Mouse (Mus musculus) neural tube, embryonic 15.5 days (tissue): ENCODE results near the gene Akr1d1. TPM values are rescaled to one million over a fixed set of nuclear protein-coding genes. Genes with fewer than 3 reads are reported as not detected.

Experiments
- ATAC-seq: fragments of 200-750 bp; cut with Nextera tagmentation; 2 replicates; pipeline ENCODE4 v1.8.0; 2017; ENCODE audit warnings: mild to moderate bottlenecking, moderate TSS enrichment, moderate library complexity; ENCODE audit not compliant: low FRiP score
- H3K27ac ChIP-seq: fragments of 300-500 bp; sonication (generic); replicated peaks from 2 replicates; pipeline ENCODE4 v1.5.1; 2015; ENCODE audit warnings: mild to moderate bottlenecking, inconsistent platforms
- H3K27me3 ChIP-seq: fragments of 300-500 bp; sonication (generic); replicated peaks from 2 replicates; pipeline ENCODE4 v1.6.1; 2015; ENCODE audit warnings: inconsistent platforms
- H3K36me3 ChIP-seq: fragments of 300-500 bp; sonication (generic); 2 replicates; pipeline ENCODE4 v1.6.1; 2015; ENCODE audit warnings: inconsistent platforms
- H3K4me1 ChIP-seq: fragments of 300-500 bp; sonication (generic); 2 replicates; pipeline ENCODE4 v1.6.1; 2015; ENCODE audit warnings: inconsistent platforms
- H3K4me2 ChIP-seq: fragments of 300-500 bp; sonication (generic); 2 replicates; pipeline ENCODE4 v1.6.1; 2015; ENCODE audit warnings: inconsistent platforms, mild to moderate bottlenecking, moderate library complexity
- H3K4me3 ChIP-seq: fragments of 300-500 bp; sonication (generic); replicated peaks from 2 replicates; pipeline ENCODE4 v1.5.1; 2015; ENCODE audit warnings: mild to moderate bottlenecking, inconsistent platforms
- H3K9ac ChIP-seq: fragments of 300-500 bp; sonication (generic); replicated peaks from 2 replicates; pipeline ENCODE4 v1.6.1; 2015; ENCODE audit warnings: mild to moderate bottlenecking, inconsistent platforms
- H3K9me3 ChIP-seq: fragments of 300-500 bp; sonication (generic); replicated peaks from 2 replicates; pipeline ENCODE4 v1.6.1; 2016; ENCODE audit warnings: inconsistent platforms
- WGBS: fragments of 180-500 bp; shearing (Covaris S2); methylation state at CpG from one replicate; pipeline ENCODE4 v1.1.7; 2015; ENCODE audit warnings: mixed read lengths; 5-methylcytosine and 5-hydroxymethylcytosine counted together
- polyA plus RNA-seq: library from polyadenylated mRNA; unstranded; fragments of >200 nt; fragmentation: Nextera tagmentation; extraction: Ambion mirVana; gene quantifications from 2 replicates; pipeline ENCODE4 v1.2.1, GENCODE M21; 2015

The Akr1d1 gene
- 0.13 TPM in 1 of 2 replicates, not detected in the other for polyA plus RNA-seq

DNA sequence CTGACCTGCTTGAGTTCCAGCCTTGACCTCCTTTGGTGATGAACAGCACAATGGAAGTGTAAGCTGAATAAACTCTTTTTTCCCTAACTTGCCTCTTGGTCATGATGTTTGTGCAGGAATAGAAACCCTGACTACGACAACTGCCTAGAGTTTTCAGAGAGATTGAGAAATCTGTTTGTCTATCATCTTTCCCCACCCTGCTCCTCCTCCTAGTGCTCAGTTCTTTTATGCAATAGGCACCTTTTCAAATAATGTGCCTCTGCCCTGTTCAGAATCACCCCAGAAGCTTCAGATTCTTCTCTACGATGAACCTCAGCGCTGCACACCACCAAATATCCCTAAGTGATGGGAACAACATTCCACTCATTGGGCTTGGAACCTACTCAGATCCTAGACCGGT is at the start of gene Akr1d1:
Akr1d1 (plus strand) TSS at position 234 of the 400 bp plus-strand sequence.
- H3K9me3 ChIP-seq, result no peaks in the 10 kb centered on the region
- H3K27me3 ChIP-seq, result no peaks in the 10 kb centered on the region
- H3K4me2 ChIP-seq, result no peak within 1 kb of the TSS
- H3K4me3 ChIP-seq, result no peak within 1 kb of the TSS
- H3K36me3 ChIP-seq, result no peaks in the 10 kb centered on the region
- H3K9ac ChIP-seq, result no peak within 1 kb of the TSS
- ATAC-seq, result no peak
- H3K4me1 ChIP-seq, result no peaks in the 10 kb centered on the region
- H3K27ac ChIP-seq, result no peak within 1 kb of the TSS
- WGBS, result 97% methylated on average over 4 of the region's 4 CpGs

DNA sequence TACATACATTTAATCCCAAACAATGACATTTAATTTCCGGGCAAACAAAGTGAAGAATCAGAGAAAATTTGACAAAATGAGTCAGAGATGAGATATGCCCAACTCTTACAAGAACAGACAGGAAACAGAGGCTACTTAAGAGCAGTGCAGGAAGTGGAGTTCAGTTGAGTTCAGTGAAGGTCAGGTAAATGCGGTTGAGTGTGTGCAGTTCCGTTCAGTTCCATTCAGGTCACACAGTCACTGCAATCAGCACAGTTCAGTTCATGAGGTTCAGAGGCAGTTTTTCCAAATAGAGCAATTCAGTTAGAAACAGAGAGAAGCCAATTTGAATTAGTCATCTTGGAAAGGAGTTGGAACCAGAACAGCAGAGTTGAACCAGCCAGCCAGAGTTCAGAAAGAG is 48.8 kb upstream of the Akr1d1 start:
- Histone ChIP-seq H3K9me3 (no peaks in the 10 kb centered on the region), H3K9ac (no peak overlapping the region), H3K4me1 (no peaks in the 10 kb centered on the region), H3K27ac (no peak overlapping the region), H3K4me3 (no peak overlapping the region), H3K4me2 (no peak overlapping the region), H3K27me3 (no peaks in the 10 kb centered on the region), H3K36me3 (no peaks in the 10 kb centered on the region)
- no peak for ATAC-seq
- 89% methylated on average over 3 of the region's 3 CpGs for WGBS

DNA sequence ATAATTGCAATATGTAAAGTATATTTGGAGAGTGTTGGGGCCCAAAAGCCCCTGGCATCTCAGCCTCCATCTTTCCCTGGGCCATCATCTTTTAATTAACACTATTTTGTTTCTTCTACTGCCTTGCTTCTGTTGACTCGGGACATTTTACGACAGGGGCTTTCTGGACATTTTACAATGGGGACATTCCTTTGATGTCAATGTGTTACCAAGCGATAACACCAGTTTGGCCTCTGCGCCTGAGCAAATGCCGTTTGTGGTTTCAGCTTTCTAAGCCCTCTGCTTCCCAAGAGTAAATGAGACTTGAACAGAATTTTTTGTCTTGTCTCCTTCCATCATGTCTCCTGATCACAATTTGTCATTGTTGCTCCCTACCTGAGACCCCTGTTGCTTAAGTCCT is 46.7 kb upstream of the Akr1d1 start:
- no peaks in the 10 kb centered on the region for H3K9me3 ChIP-seq
- H3K9ac ChIP-seq, result no peak overlapping the region
- H3K27me3 ChIP-seq, result no peaks in the 10 kb centered on the region
- H3K4me2 ChIP-seq, result no peak overlapping the region
- H3K4me3 ChIP-seq, result no peak overlapping the region
- 8% methylated on average over 5 of the region's 5 CpGs for WGBS
- H3K27ac ChIP-seq, result no peak overlapping the region
- no peak for ATAC-seq
- H3K36me3 ChIP-seq, result no peaks in the 10 kb centered on the region
- no peaks in the 10 kb centered on the region for H3K4me1 ChIP-seq

DNA sequence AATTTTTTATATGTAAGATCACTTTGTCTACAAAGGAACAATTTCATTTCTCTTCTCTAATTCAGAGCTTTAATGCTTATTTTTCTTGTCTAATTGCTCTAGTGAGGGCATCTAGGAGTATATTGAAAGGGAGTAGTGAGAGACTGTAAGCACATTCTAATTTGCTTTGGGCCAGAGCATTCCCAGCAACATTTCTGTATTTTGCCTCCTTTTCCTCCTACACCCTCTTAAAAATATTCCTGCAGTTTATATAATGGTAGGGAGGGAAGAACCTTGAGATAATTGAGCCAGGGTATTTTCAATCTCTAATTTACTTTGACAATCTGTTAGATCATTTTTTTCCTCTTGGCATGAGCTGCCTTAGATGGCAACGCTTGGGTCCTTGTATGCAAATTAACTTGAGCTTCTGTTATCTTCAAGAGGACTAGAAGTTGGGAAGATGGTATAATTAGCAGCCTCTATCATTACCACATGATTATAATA is 45.3 kb upstream of the Akr1d1 start:
- Histone ChIP-seq H3K27me3 (no peaks in the 10 kb centered on the region), H3K9me3 (no peaks in the 10 kb centered on the region), H3K27ac (no peak overlapping the region), H3K4me2 (no peak overlapping the region), H3K9ac (no peak overlapping the region), H3K4me3 (no peak overlapping the region), H3K36me3 (no peaks in the 10 kb centered on the region), H3K4me1 (no peaks in the 10 kb centered on the region)
- ATAC-seq, result 0 out of 2 replicates have a peak, but pooled peaks have one; percentile 50
- WGBS, result 61% methylated on average over 1 of the region's 1 CpGs

DNA sequence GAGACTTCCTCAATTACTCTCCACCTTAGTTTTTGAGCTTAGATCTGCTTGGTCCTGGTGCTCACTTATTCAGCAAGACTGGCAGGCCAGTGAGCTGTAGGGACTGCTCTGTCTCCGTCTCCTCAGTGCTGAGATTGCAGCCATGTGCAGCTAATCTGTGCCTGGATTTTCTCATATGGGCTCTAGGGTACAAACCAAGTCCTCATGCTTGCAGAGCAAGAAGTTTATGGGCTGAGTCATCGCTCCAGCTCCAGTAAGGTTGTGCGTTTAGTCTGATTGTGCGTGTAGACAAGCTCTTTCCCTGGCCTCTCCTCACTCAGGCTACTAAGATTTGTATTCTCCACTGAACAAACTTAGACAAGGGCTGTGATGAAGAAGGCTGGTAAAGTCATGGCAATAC is 43.5 kb upstream of the Akr1d1 start:
- H3K36me3 ChIP-seq, result no peaks in the 10 kb centered on the region
- WGBS, result 83% methylated on average over 4 of the region's 4 CpGs
- no peak overlapping the region for H3K27ac ChIP-seq

DNA sequence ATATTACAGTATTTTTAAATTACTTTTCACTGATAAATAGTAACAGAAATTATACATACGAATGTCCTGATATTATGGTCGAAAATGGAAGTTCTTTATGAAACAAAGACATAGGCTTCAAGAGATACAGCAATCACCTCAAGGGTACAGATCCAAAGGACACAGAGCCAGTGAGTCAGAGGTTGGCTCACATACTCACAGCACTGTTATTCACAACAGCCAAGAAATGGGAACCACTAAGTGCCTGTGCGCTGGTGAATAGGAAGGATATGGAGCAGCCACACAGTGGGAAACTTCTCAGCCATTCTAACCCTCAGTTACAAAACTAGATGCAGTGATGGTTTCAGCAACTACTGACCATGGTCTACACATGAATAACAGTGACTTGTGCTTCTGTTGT is 37.7 kb upstream of the Akr1d1 start:
- Histone ChIP-seq H3K9ac (no peak overlapping the region), H3K9me3 (no peaks in the 10 kb centered on the region), H3K27ac (no peak overlapping the region), H3K4me1 (no peaks in the 10 kb centered on the region), H3K4me2 (no peak overlapping the region), H3K4me3 (no peak overlapping the region), H3K27me3 (no peaks in the 10 kb centered on the region), H3K36me3 (no peaks in the 10 kb centered on the region)
- no peak for ATAC-seq
- 91% methylated on average over 3 of the region's 3 CpGs for WGBS

More for the DNA sequence above, 43.5 kb upstream of the Akr1d1 start:
- Histone ChIP-seq H3K4me3 (no peak overlapping the region), H3K27me3 (no peaks in the 10 kb centered on the region), H3K9me3 (no peaks in the 10 kb centered on the region), H3K4me1 (no peaks in the 10 kb centered on the region), H3K4me2 (no peak overlapping the region), H3K9ac (no peak overlapping the region)
- ATAC-seq, result no peak

DNA sequence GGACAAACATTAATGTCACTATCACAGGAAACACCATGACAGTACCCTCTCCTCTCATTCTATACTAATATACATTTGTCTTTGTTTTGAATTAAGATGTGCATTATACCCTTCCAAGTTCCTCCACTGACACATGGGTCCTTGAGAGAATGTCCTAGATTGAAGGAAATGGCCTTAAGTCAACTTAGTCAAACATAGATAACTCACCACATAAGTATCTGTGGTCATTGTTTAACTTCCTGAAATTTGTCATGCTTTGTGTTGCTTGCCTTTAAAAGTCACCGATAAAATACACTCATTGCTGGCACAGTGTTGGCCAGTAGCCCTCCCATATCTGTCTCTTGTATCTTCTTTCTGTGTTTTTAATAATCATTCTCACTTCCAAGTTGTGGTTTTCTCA is 35.0 kb upstream of the Akr1d1 start:
- H3K4me2 ChIP-seq, result no peak overlapping the region
- WGBS, result 87% methylated on average over 1 of the region's 1 CpGs
- no peak overlapping the region for H3K4me3 ChIP-seq
- H3K27me3 ChIP-seq, result no peaks in the 10 kb centered on the region
- ATAC-seq, result no peak
- H3K36me3 ChIP-seq, result no peaks in the 10 kb centered on the region
- H3K9ac ChIP-seq, result no peak overlapping the region
- H3K9me3 ChIP-seq, result peaks cover 2% of the 10 kb centered on the region; the same call in 1 of the 2 replicates
- no peaks in the 10 kb centered on the region for H3K4me1 ChIP-seq
- no peak overlapping the region for H3K27ac ChIP-seq

DNA sequence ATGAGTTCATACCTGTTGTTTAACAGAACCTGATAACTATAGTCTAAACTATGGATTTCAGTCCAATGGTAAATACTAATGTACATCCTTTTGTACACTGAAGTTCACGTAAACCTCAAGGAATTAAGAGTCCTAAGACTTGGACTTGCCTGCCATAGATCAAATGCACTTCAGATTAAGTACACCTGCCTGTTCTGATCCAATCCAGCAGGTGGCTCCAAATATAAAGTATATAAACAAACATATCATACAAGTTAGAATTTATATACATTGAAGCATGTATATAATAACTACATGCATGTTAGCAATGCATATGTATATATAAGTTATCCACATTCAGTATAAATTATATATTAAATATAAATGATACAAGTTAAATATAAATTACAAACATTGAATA is 33.1 kb upstream of the Akr1d1 start:
- H3K9me3 ChIP-seq, result peaks cover 2% of the 10 kb centered on the region; the same call in 1 of the 2 replicates
- no peak overlapping the region for H3K4me2 ChIP-seq
- no peak for ATAC-seq
- no peaks in the 10 kb centered on the region for H3K4me1 ChIP-seq
- no peaks in the 10 kb centered on the region for H3K27me3 ChIP-seq
- WGBS, result 86% methylated on average over 1 of the region's 1 CpGs
- H3K4me3 ChIP-seq, result no peak overlapping the region
- no peak overlapping the region for H3K9ac ChIP-seq
- no peak overlapping the region for H3K27ac ChIP-seq
- H3K36me3 ChIP-seq, result no peaks in the 10 kb centered on the region

DNA sequence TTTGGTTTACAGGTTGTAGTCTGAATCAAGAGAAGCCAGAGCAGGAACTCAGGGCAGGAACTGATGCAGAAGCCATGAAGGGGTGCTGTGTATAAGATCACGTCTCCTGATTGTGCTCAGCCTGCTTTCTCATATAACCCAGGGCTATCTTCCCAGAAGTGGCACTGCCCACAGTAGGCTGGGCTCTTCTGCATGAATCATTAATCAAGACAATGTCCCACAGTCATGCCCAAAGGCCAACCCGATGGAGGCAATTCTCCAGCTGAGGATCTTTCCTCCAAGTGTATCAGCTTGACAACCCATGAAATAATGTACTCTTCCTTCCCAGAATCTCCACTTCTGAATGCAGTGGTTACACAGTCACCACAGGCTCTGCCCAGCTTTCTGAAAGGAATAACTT is 24.4 kb upstream of the Akr1d1 start:
- no peaks in the 10 kb centered on the region for H3K4me1 ChIP-seq
- H3K9ac ChIP-seq, result no peak overlapping the region
- H3K36me3 ChIP-seq, result no peaks in the 10 kb centered on the region
- no peak overlapping the region for H3K4me2 ChIP-seq
- 0 out of 2 replicates have a peak, but pooled peaks cover 3% of the 10 kb centered on the region for H3K9me3 ChIP-seq
- no peak overlapping the region for H3K27ac ChIP-seq
- no peak for ATAC-seq
- WGBS, result 87% methylated on average over 2 of the region's 2 CpGs
- no peaks in the 10 kb centered on the region for H3K27me3 ChIP-seq
- no peak overlapping the region for H3K4me3 ChIP-seq

DNA sequence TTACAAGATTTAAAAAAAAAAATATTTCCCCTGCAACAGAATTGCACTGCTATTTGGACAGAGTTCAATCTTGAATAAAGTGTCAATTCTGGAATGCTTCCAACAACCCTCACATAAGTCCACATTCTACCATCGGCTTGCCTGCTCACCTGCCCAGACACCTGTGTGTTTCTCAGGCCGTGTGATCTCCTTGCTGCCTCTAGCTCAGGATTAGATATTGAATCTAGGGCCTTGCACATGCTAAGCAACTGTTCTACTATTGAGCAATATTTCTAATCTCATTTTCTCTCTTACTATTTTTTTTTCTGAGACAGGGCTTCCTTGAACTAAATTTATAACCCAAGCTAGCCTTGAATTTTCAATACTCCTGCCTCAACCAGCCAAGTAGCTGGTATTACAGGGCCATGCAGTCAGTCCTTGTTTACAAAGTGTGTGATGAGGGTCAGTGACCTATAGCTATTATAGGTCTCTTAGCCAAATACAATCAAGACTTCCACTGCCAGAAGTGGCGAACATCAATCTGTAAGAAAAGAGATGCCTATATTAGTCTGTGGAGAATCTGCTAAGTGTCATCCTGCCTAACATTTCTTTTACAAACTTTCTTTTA is 23.0 kb upstream of the Akr1d1 start:
- no peak for ATAC-seq
- H3K36me3 ChIP-seq, result no peaks in the 10 kb centered on the region

DNA sequence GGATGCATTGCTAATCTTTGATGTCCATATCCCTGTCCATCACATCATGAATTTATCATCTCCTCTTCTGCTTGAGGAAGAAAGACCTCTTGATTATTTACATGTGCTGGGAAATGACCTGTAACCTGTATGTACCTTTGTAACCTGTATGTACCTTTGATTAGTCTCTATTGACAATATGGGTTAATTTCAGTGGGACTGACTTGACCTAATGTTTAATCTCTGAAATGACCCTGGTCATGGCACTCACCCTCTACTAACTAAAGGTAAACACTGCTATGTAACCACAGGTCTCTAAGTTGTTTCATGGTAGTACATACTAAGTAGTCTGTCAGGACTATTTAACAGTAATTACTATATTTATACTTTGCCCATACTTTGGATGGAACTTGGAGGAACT is 19.2 kb upstream of the Akr1d1 start:
- Histone ChIP-seq H3K4me1 (no peaks in the 10 kb centered on the region), H3K9me3 (no peaks in the 10 kb centered on the region), H3K9ac (no peak overlapping the region), H3K4me2 (no peak overlapping the region), H3K4me3 (no peak overlapping the region), H3K36me3 (no peaks in the 10 kb centered on the region), H3K27ac (no peak overlapping the region), H3K27me3 (no peaks in the 10 kb centered on the region)
- no peak for ATAC-seq

More for the DNA sequence above, 23.0 kb upstream of the Akr1d1 start:
- Histone ChIP-seq H3K9ac (no peak overlapping the region), H3K9me3 (0 out of 2 replicates have a peak, but pooled peaks cover 3% of the 10 kb centered on the region), H3K4me1 (no peaks in the 10 kb centered on the region), H3K4me3 (no peak overlapping the region), H3K27ac (no peak overlapping the region), H3K27me3 (no peaks in the 10 kb centered on the region), H3K4me2 (no peak overlapping the region)
- 80% methylated on average over 3 of the region's 3 CpGs for WGBS

DNA sequence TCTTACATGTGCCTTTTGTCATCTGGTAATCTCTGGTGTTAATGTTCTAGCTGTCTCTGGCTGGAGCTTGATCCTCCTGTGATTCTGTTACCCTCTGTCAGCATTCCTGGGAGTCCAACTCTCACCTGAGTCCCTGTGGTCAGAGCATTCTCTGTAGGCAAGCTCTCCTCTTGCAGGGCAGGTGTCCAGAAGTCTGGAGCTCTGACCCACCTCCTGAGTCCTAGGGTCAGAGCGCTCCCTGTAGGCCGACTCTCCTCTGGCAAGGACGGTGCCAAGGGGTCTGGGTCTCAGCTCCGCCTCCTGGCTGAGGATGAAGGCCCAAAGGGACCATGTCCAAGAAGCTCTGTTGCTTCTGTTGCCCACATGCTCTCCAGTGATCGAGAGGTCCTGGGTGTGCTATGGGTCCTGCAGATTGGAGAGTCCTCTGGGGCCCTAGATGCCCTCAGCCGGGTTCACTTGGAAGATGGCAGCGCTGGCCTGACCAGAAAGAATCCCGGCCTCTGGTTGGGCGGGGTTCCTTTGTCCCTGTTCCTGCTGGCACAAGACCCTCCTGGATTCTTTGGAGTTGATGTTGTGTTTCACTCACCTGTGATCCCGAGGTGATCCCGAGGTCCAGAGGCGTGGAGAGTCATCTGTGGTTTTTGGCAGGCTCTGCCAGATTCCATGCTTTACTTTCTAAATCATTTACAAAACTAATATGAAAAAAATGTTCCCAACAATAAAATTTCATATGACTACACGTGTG is 9.2 kb upstream of the Akr1d1 start:
- WGBS, result 92% methylated on average over 13 of the region's 13 CpGs

More for the DNA sequence above, 9.2 kb upstream of the Akr1d1 start:
- H3K4me2 ChIP-seq, result no peak overlapping the region
- H3K9me3 ChIP-seq, result no peaks in the 10 kb centered on the region
- H3K4me1 ChIP-seq, result no peaks in the 10 kb centered on the region
- H3K27me3 ChIP-seq, result no peaks in the 10 kb centered on the region
- H3K4me3 ChIP-seq, result no peak overlapping the region
- no peak overlapping the region for H3K27ac ChIP-seq
- ATAC-seq, result no peak
- no peak overlapping the region for H3K9ac ChIP-seq
- H3K36me3 ChIP-seq, result no peaks in the 10 kb centered on the region
